Mouse (Mus musculus) CD4-positive, CD25-positive, alpha-beta regulatory T cell, adult 2 months (primary cell): ENCODE data around the gene Tcte2.

Experiments
- DNase-seq: peaks from one replicate; pipeline ENCODE4 v3.0.0-alpha.2; 2012; ENCODE audit warnings: low read depth, low spot score

Gene Tcte2

DNA sequence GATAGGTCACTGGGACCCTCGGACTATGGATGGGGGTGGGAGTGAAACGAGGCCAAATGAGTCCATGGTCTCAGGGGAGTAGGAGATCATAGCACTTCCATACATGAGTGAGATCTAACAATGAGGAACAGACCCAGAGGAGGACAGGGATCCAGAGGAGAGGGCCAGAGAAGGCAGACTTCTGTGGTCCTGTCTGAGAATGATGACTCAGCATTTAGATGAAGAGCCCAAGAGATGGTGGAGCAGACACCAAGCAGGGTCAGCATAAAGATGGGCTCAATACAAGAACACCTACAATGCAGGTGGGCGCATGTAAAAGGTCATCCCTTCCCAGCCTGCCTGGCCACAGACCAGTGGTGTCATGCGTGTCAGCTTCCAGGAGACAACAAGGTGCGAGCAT lies 41.4 kb downstream of the Tcte2 start:
- no peak for DNase-seq

DNA sequence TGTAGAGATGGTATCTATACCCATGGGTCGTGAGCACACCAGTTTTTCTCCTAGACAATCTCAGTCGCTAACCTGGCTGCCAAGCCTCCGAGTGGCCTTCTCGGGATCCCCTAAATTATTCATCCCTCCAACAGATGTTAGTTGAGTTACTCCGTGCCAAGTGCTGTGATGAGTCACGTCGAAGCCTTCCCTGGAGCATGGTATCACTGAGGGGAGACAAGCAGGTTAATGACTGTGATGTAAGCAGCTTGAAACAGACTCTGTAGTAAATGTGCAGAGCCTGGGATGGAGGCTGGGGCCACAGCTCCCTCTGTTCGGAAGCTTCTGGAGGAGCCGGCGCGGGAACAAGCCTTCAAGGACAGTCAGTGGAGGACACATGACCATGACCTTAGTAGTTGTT lies 44.2 kb downstream of the Tcte2 start:
- no peak for DNase-seq

DNA sequence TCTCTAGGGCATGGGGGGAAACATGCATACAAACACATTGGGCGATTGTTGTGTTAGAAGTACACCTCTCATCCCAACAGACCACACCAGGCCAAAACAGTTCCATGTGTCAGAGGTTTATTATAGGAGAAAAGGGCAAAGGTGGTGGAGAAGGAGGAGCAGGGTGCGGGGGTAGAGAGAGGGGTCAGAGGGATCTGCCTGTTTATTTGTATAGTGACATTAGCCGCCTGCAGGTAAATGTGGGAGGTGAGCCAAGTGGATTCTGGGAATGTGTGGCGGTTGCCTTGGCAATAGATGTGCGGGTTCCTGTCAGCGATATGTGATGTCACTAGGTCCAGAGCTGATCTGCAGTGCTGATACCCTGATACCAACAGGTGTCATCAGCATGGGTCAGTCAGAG lies 45.3 kb downstream of the Tcte2 start:
- DNase-seq = no peak

DNA sequence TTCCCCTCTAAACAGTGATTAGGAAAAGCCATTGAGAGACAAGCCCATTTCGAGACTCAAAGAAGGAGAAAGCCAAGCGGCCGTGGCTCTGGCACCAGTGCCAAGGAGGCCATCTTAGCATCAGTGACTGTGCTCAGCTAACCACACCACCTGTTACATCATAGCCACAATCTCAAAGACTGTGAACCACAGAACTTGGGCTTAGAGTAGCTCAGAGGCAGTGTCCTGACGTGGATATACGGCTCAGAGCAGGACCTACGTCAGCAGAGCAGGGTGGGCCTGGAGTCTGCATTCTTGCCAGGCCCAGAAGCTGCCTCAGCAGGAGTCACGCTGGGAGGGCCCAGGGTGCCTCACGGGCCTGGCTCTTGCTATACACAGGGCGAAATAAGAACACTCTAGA lies 46.1 kb downstream of the Tcte2 start:
- DNase-seq = no peak

DNA sequence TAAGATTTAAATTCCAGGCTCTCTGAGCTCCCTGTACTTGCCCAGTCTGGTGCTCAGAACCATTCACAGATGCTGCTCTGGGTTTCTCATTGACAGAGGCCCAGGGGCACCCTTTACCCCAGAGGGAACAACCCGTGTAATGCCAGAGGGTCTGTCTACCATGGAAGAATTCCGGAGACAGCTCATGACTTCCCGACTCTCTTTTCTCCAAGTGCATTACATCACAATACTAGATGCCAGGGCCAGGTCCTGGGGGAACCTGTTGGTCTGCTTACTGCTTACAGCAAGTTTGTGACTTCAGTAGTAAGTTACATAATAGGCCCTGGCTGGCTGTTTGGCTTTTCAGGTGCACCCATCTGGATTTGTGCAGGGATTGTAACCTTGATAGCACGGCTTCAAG lies 47.0 kb downstream of the Tcte2 start:
- DNase-seq = no peak

DNA sequence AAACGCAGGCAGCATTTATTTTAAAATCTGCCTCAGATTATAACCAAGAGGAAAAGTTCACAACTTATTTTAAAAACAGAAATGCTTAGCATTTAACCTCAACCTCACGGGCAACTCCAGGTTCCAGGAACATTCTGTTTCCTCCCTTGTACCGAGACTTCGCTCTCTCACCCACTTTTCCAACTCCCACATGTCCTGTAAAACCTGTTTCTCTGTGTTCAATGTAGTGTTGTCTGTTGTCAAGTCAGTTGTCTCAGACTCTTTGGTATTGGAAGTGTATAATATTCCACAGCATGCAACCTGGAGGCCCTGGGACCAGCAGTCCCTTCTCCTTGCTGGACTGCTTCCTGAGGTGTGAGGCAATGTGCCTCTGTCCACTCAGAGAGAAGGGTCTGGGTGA lies 47.5 kb downstream of the Tcte2 start:
- no peak for DNase-seq

DNA sequence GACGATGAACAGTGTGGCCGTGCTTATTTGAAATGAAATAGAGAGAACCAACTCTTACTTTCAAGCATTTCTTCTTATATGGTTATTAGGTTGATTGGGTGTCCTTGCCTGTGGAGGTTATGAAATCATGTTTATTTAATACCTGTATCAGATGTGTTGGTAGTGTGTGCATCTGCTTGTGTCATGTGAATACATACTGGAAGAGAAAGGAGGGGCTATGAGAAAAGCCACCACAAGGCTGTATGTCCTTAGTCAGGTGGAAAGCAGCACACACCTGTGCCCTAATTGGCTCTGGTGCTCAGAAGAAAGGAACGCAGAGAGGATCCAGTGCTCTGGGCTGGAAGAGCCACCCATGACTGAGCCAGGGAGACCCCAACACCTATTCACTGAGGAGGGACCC lies 49.1 kb downstream of the Tcte2 start:
- no peak for DNase-seq

DNA sequence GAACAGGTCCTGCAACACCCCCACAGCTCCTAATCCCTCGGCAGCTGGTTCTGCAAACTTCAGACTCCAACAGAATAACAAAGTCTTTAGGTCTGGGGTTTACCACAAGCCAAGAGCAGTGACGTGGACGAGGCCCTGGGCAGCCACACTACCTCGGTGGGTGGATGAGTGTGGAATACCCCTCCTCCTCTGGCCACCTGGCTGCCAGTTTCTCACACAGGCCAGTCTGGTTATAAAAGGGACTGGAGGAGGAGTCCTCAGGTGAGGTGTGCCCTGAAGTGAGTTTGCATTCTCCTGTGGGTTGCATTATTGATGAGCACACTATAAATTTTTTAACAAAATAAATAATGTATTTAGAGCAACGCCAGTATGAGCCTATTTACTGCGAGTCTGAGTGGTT lies 49.5 kb downstream of the Tcte2 start:
- no peak for DNase-seq

DNA sequence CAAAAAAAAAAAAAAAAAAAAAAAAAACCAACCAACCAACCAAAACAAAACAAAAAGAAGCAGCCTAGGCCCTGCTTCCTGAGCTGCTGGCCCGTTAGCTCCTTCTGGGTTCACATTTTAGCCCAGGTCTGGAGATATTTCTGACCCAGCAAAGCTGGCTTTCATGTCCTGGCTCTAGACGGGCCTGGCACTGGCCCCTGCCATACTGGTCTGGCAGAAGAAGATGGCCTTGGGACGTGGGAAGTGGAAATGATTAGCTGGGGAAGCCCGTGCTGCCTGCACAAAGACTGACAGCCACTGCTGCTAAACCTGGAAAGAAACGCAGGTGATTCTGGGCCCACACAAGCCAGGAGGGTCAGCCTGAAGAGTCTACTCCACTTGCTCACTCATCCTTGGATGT lies 50.5 kb downstream of the Tcte2 start:
- DNase-seq = no peak

DNA sequence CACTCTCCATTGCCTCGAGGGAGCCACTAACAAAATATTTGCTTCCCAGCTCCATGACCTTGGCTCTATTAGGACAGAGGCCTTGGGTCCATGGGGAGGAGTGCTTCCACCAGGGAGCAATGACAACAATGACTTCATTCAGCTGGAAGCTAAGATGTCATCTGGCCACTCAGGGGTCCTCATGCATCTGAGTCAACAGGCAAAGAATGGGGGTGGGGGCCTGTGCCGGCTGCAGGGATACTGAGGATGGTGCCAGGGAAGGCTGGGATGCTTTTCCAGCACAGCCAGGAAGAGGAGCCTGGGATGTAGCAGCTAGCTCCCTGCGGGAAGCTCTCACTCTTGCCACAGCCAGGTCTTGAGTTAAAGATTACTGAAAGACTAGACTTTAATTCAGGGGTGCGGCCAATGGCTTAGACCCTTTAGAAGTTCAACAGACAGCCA lies 56.1 kb downstream of the Tcte2 start:
- no peak for DNase-seq

DNA sequence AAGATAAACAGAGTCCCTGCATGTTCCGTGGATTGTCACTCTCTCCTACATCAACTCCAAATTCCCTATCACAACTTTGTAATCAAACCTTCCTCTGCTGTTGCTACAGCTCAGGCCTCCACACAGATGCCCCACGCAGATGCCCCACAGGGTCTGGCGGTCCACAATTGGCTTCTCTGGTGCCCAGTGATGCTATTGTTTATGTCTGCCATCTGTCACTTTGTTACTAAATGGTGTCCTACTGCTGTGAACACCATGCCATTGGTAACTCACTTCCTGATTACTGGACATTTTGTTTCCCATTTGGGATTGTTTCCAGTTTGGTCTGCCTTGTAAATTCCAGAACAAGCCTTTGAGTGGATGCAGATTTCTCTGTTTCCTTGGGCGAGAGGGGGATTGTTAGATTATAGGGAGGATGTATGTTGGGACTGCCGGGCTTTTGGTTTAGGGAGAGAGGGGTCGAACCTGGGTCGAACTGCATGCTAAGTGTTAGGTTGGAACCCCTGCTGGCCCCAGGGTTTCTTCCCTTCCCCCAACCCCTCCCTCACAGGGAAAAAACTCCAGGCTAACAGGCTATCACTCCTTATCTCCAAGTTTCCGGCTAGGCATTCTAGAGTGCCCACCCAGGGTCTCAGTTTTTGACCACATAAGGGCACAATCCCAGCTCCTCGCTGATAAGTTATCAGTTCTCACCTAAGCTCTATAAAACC lies 57.9 kb downstream of the Tcte2 start:
- no peak for DNase-seq

DNA sequence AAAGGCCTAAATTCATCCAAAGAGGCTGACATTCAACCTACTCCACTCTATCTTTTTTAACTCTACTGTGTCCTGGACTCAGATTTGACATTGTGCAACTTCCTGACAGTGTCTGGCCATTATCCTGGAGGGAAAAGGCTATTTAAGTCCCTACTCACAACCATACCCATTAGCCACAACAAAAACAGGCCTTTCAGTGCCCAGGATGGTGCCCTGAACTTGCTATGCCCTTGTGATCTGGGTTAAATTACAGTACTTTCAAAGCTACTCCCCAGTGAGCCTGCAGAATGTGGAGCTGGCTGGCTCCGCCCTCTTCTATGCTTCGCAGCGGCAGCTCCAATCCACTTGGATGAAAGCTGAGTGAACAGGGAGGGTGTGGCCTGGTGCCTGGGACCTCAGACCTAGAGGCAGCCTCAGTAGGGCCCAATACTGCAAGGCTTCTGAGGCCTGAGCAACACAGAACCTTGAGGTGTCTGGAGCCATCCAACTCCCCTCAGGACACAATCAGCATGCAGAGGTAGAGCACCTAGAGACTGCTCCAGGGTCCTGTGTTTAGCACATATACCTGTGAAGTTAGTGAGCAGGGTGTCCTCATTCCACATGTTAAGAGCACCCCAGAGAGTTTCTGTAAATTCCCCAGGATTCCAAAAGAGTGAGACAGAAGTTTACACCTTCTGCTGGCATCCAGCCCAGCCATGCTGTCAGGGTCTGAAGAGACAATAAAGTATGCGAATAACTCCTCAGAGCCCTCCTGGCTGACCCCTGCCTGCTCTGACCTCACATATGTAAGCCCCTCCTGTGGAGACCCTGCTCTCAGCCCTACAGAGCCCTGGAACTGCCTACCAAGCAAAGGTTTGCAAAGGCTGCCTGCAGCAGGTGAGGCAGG lies 61.3 kb downstream of the Tcte2 start:
- DNase-seq = no peak

DNA sequence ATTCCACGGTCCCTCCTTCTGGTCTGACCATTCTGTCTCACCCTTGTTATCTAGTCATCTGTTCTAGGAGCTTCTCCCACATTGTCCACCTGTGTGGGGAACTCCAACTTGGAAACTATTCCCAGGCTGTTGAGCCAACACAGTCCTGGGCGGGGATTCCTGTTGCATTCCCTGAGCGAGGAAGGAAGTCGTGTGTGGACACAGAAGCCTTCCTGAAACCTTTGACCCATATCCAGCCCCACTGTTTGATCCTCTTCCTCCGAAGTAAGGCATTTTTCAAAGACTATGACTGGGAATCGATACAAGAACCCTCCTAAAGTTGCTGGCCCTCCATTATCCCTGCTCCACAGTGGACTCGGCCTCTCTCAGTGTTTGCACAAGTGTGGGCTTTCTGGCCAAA lies 61.9 kb downstream of the Tcte2 start:
- no peak for DNase-seq

DNA sequence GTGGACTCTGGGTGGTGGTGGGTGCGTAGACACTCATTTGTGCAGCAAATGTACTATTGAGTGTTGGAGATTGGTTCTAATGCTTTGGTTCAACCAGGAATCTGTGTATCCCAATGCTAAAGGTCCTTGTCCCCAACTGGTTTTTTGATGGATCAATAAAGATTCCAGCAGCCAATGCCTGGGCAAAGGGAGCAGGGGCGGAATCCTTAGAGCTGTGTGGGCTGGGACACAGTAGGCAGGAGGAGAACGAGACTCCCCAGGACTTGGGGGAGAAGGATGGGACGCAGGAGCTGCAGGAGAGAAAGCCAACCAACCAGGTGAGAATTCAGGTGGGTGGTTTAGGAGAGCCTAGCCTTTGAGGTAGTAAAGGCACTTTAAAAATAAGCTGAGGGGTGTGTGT lies 63.4 kb downstream of the Tcte2 start:
- DNase-seq = no peak

DNA sequence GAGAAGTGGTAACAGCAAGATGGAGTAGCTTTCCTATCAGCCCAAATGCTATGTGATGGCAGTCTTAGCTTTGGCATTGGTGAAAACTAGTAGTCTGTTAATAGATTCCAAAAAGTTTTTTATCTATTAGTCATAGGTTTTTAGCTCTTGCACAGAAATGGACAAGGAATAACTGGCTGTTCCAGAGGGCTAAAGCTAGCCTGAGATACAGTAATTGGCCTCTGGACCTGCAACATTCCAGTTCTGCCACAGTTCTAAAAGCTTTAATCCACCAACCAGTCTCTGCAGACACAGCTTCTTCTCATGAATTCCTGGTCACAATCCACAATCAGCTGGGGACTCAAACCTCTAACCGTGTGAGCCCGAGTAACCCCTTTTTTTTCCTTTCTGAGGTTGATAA lies 64.0 kb downstream of the Tcte2 start:
- no peak for DNase-seq

DNA sequence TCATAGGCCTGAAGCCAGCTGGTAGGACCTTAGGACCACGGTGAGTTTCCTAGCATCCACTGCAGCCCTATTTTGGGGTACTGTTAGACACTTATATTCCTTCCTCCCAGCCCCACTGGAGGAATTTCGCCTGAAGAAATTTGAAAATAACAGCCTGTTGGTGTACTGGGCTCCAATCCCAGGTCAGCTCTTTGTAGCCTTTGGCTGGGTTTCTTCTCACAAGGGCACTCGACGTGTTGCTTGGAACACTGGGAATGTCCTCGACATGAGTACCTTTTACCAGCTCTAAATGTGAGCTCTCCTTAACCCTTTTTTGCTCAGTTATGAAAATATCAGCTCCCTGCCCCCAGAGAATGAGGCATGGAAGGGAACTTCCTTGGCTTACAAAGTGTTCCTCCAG lies 65.7 kb downstream of the Tcte2 start:
- no peak for DNase-seq

DNA sequence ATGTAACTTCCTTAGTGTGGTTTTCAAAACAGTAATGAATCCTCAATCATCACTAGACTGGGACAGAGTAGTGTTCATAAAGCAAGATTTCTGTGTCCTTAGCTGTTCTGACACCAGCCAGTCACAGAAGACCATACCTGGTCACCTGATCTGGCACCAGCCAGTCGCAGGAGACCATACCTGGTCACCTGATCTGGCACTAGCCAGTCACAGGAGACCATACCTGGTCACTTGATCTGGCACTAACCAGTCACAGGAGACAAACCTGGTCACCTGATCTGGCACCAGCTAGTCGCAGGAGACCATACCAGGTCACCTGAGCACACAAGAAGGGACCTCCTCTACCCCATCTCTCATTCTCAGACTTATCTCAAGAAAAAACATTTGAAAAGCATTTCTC lies 66.4 kb downstream of the Tcte2 start:
- DNase-seq = no peak

DNA sequence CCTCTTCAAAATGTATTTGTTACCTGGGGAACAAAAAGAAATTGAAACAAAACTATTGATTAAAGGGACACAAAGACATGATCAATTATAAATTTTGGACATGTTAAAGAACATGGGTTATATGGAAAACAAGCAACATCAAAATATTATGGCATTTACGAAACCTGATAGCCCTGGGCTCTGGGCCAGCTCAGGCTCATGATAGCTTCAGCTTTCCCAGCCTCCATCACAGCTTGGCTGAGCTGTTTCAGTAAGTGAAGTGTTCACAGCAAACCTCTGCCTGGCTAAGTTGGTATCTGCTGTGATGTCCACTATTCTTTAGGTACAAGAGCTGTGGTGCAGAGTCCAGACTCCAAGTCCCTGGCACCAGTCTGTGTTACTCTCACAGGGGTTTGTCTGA lies 67.4 kb downstream of the Tcte2 start:
- no peak for DNase-seq

DNA sequence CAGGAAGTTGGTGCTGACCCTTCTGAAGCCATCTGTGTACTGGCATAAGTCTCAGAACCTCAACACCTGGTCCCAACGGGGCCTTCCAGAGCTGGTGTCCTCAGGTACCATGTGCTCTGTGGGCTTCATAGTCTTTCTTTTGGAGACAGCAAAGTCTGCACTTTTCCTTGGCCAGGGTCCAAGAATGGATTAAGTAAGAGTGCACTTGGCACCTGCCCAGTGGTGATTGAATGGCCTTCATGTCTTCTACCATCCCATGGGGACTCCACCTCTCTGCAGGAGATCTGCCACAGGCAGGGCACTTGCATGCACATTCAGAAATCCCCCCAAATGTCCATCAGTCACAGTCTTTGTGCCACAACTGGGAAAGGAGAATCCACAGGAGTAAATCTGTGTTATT lies 74.0 kb downstream of the Tcte2 start:
- no peak for DNase-seq

DNA sequence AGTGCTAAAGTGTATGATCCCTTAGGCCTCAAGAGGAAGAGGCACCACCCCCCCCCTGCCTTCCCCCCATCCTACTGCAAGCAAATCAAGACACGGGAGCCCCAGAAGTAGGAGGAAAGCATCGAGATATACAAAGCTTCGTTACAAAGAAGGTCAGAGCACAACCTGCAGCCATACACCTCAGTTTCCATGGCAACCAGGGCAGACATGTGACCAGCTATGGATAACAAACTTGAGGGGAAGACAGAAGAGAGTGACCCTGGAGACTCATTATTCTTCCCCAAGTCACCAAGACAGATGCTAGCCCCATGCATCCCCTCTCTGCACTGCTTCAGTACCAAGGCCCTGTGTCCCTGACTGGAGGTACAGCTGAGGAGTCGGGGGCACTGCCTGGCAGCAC lies 74.5 kb downstream of the Tcte2 start:
- no peak for DNase-seq

DNA sequence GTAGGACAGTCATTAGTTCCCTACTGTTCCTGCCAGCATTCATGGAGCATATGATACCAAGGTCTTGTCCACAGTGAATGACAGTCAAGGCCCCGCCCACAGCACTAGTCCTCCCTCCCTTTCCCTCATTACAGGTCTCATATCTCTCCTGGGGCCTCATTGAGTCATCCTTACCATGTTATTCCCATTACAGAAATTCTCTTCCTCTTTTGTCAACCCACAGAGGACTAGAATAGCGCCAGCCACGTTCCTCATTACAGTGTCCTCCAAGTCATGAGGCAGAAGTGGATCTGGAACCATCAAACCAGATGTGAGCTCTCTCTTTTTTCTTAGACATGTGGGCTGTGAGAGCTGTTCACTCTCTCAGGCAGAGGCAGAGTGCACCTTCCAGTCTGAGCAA lies 76.0 kb downstream of the Tcte2 start:
- no peak for DNase-seq

DNA sequence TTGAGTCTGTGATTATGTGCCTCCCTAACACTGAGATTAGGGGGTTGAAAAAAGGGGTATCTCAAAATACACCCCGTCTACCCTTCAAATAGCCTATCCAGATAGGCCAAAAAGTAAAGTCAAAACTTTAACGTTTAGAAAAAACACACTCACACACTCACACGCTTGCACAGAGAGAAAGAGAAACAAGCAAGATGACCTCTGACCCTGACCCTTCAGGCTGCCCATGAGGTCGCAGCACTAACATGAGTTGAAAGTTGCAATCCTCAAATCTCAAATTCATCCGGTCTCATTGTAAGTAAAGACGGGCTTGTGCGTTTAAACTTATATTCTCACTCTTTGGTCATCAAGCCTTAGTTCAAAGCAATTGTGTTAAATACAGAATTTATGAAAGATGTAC lies 77.4 kb downstream of the Tcte2 start:
- DNase-seq = no peak
